Mouse (Mus musculus) heart, embryonic 15.5 days (tissue): ENCODE results near the gene Ppm1l. TPM values are rescaled to one million over a fixed set of nuclear protein-coding genes. Genes with fewer than 3 reads are reported as not detected.

ENCODE experiments used
- ATAC-seq: fragments of 200-750 bp; cut with Nextera tagmentation; replicated peaks from 2 replicates; pipeline ENCODE4 v1.8.0; 2017; ENCODE audit warnings: low read depth, moderate TSS enrichment; ENCODE audit not compliant: insufficient number of reproducible peaks, insufficient read depth, low FRiP score
- H3K27ac ChIP-seq: fragments of 300-500 bp; sonication (generic); 2 replicates; pipeline ENCODE4 v1.5.1; 2015; ENCODE audit warnings: mild to moderate bottlenecking, inconsistent platforms
- H3K27me3 ChIP-seq: fragments of 300-500 bp; sonication (generic); 2 replicates; pipeline ENCODE4 v1.6.1; 2015; ENCODE audit warnings: inconsistent platforms
- H3K36me3 ChIP-seq: fragments of 300-500 bp; sonication (generic); 2 replicates; pipeline ENCODE4 v1.6.1; 2015; ENCODE audit warnings: mild to moderate bottlenecking, inconsistent platforms
- H3K4me1 ChIP-seq: fragments of 300-500 bp; sonication (generic); replicated peaks from 2 replicates; pipeline ENCODE4 v1.6.1; 2015; ENCODE audit warnings: inconsistent platforms
- H3K4me2 ChIP-seq: fragments of 300-500 bp; sonication (generic); 2 replicates; pipeline ENCODE4 v1.6.1; 2015; ENCODE audit warnings: inconsistent platforms, mild to moderate bottlenecking, moderate library complexity
- H3K4me3 ChIP-seq: fragments of 300-500 bp; sonication (generic); 2 replicates; pipeline ENCODE4 v1.5.1; 2015; ENCODE audit warnings: mild to moderate bottlenecking, inconsistent platforms
- H3K9ac ChIP-seq: fragments of 300-500 bp; sonication (generic); 2 replicates; pipeline ENCODE4 v1.6.1; 2015; ENCODE audit warnings: mild to moderate bottlenecking, inconsistent platforms
- H3K9me3 ChIP-seq: fragments of 300-500 bp; sonication (generic); replicated peaks from 2 replicates; pipeline ENCODE4 v1.6.1; 2016; ENCODE audit warnings: inconsistent platforms
- WGBS: fragments of 180-500 bp; shearing (Covaris S2); methylation state at CpG from one replicate; pipeline ENCODE4 v1.1.7; 2015; ENCODE audit warnings: mixed read lengths; 5-methylcytosine and 5-hydroxymethylcytosine counted together
- polyA plus RNA-seq: library from polyadenylated mRNA; unstranded; fragments of >200 nt; fragmentation: Nextera tagmentation; extraction: Ambion mirVana; gene quantifications from 2 replicates; pipeline ENCODE4 v1.2.1, GENCODE M21; 2015

The Ppm1l gene
- 8.5 and 9.4 TPM in 2 replicates for polyA plus RNA-seq

DNA sequence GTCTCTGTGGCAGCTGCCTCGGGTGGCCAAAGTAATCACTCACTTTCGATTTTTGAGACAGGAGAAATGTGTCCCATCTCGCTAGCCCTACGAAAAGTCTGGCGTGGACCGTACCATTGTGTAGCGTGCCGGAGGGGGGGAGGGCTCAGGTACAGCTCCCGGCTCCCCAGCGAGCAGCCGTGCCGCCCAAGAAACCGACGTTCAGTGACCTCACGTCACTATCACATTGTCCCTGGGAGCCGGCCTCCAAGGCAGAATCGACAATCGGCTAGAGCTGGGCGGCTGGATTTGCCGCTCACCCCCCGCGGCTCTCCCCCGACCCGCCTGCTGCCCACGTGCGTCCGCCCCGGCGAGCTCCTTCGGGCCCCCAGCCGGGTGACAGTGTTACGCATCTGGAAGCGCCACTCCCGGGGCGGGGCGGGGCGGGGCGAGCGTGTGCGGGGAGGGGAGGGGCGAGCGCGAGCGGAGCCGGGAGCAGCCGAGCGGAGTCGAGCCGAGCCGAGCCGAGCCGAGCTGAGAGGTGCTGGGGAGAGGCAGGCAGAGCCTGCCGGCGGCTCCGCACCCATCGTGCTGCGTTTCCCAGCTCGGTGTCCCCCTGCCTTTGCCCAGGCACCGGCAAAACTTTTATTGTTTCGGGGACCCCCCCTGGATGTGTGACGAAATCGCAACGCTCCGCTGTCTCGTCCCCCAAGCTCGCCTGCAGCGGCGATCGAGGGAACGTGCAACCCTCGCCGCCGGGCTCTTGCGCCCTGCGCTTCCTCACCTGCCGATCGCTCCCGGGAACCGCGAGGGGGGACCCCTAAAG is at the start of gene Ppm1l:
Gene Ppm1l (plus strand): TSS at position 471 of the 805 bp plus-strand sequence.
- WGBS = under 1% methylated on average over 51 of the region's 80 CpGs
- Histone ChIP-seq H3K9me3 (no peaks in the 10 kb centered on the region), H3K9ac (peak within 1 kb of the TSS; percentile 81), H3K4me2 (peak within 1 kb of the TSS; percentile 95), H3K27ac (peak within 1 kb of the TSS; percentile 86), H3K4me1 (peaks cover 16% of the 10 kb centered on the region), H3K36me3 (no peaks in the 10 kb centered on the region), H3K4me3 (peak within 1 kb of the TSS; percentile 72), H3K27me3 (peaks cover 4% of the 10 kb centered on the region; the same call in 1 of the 2 replicates)
- ATAC-seq = peak; percentile 97

DNA sequence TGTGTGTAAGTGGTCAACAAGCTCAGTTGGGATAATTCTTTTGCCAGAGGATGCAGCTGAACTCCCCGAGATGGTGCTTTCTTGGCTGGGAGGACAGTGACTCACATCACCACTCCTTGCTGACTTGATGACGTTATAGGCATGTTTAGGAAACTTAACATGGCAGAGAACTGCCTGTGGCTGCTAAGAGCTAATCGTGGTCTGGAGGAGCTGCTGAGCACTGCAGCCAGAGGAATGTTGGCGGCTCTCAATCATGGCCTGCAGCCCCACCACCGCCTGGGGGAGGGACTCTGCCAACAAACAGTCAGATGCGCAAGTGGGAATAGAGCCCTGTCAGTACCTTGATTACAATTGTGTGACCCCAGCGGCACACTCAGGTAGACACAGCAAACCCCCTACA is 44.8 kb upstream of the Ppm1l start:
- peak overlapping the region; percentile 12; the same call in 1 of the 2 replicates for H3K4me2 ChIP-seq
- ATAC-seq = peak; percentile 79

DNA sequence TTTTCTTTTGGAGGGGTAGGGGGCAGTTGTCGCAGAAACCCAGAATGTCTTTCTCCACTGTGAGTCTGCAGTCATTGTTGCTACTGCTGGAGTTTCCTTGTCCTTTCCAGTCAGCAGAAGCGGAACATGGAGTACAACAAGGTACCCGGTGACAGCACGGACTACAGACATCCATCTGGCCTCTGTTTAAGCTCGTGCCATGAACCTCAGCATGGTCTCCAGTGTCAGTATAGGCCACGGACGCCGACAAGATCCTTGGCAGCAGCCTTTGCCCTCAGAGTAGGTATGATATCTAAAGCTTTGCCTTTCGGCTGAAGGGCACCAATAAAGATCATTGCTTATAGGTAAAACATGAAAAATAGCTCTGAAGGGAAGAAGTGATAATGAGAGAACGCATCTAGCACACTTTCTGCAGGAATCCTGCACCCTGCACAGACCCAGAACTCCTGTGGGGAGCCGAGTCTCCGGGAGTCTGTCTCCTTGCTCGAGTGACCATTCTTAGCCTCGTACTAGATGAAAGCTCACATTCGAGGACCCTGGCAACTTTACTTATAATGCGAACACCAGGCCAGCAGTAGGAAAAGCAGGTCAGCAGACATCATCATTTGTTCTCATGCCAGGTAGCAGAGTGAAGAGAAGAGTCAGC is 42.5 kb upstream of the Ppm1l start:
- 84% methylated on average over 16 of the region's 16 CpGs for WGBS

More for the DNA sequence above, 44.8 kb upstream of the Ppm1l start:
- peaks cover 11% of the 10 kb centered on the region for H3K4me1 ChIP-seq
- no peaks in the 10 kb centered on the region for H3K36me3 ChIP-seq
- WGBS = 34% methylated on average over 7 of the region's 7 CpGs
- H3K27ac ChIP-seq = peak overlapping the region; percentile 31; the same call in 1 of the 2 replicates
- H3K4me3 ChIP-seq = no peak overlapping the region
- H3K27me3 ChIP-seq = no peaks in the 10 kb centered on the region
- H3K9ac ChIP-seq = no peak overlapping the region
- no peaks in the 10 kb centered on the region for H3K9me3 ChIP-seq

DNA sequence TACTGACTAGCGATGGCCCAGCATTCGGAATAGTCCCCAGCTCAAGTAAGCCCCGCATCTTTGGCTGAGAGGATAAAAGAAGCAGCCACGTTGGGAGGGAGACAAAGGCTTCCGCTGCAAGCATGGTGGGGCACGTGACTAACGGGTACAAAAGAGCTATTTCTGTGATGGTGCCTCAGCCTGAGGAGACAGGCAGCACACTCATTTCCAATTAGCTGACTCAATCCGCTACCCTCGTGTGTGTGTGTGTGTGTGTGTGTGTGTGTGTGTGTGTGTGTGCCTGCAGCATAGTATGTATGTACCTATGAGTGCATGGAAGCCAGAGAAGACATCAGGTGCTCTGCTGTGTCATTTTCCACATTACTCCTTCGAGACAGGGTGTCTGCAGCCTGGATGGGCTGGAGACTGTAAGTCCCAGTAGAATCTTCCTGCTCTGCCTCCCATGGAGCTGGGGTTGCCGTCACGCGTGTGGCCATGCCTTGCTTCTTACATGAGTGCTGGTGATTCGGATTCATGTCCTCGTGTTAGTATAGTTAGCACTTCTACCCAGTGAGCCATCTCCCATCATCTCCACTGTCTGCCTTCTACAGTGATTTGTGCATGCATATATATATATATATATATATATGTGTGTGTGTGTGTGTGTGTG is 41.9 kb upstream of the Ppm1l start:
- H3K27ac ChIP-seq = no peak overlapping the region
- H3K4me1 ChIP-seq = peaks cover 11% of the 10 kb centered on the region
- no peak overlapping the region for H3K4me2 ChIP-seq
- no peak overlapping the region for H3K4me3 ChIP-seq
- H3K9me3 ChIP-seq = no peaks in the 10 kb centered on the region
- no peak overlapping the region for H3K9ac ChIP-seq
- H3K36me3 ChIP-seq = no peaks in the 10 kb centered on the region
- no peak for ATAC-seq
- H3K27me3 ChIP-seq = no peaks in the 10 kb centered on the region
- 71% methylated on average over 15 of the region's 15 CpGs for whole genome bisulfite sequencing

More for the DNA sequence above, 42.5 kb upstream of the Ppm1l start:
- ATAC-seq = no peak
- Histone ChIP-seq H3K4me2 (no peak overlapping the region), H3K9me3 (no peaks in the 10 kb centered on the region), H3K4me3 (no peak overlapping the region), H3K36me3 (no peaks in the 10 kb centered on the region), H3K27me3 (no peaks in the 10 kb centered on the region), H3K27ac (no peak overlapping the region), H3K9ac (no peak overlapping the region), H3K4me1 (peaks cover 11% of the 10 kb centered on the region)

DNA sequence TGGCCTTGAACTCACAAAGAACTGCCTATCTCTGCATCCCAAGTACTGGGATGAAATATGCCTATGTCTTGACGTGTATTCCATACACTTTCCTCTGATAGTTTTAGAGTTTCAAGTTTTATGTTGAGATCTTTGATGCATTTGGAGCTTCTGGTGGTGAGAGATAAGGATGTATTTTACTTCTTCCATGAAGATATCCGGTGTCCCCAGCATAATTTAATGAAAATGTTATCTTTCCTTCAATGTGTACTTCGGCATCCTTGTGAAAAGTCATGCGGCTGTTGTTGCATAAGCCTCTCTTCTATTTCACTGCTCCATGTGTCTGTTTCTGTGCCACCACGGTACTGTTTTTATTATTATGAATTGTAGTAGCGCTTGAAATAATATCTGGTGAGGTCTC is 38.0 kb upstream of the Ppm1l start:
- no peaks in the 10 kb centered on the region for H3K9me3 ChIP-seq
- no peak overlapping the region for H3K27ac ChIP-seq
- no peaks in the 10 kb centered on the region for H3K27me3 ChIP-seq
- WGBS = 88% methylated on average over 6 of the region's 6 CpGs
- H3K36me3 ChIP-seq = no peaks in the 10 kb centered on the region
- no peak for ATAC-seq
- H3K9ac ChIP-seq = no peak overlapping the region
- H3K4me1 ChIP-seq = peaks cover 8% of the 10 kb centered on the region; the same call in 1 of the 2 replicates
- no peak overlapping the region for H3K4me3 ChIP-seq
- H3K4me2 ChIP-seq = no peak overlapping the region

DNA sequence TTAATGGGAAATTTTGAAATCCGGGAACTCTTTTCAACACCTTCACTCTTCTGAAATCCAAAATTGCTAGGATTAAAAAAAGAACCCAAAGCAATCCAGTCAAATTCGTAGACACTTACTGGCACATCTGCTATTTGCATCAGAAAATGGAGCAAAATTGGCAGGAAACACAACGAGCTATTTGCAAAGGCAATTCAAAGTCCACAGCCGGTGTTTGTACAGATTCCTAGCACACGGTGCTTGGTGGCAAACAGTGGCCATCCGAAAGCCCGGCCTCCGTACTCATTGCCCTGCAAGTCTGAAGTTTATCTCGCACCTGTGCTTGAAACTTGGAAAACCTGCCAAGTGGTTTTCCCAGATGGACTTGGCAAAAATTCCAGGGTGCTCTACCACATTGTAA is 34.3 kb upstream of the Ppm1l start:
- Histone ChIP-seq H3K9me3 (no peaks in the 10 kb centered on the region), H3K36me3 (no peaks in the 10 kb centered on the region), H3K9ac (no peak overlapping the region), H3K27me3 (no peaks in the 10 kb centered on the region), H3K4me2 (no peak overlapping the region), H3K4me3 (no peak overlapping the region), H3K27ac (no peak overlapping the region), H3K4me1 (peaks cover 6% of the 10 kb centered on the region; the same call in 1 of the 2 replicates)
- 57% methylated on average over 9 of the region's 9 CpGs for WGBS
- ATAC-seq = no peak

DNA sequence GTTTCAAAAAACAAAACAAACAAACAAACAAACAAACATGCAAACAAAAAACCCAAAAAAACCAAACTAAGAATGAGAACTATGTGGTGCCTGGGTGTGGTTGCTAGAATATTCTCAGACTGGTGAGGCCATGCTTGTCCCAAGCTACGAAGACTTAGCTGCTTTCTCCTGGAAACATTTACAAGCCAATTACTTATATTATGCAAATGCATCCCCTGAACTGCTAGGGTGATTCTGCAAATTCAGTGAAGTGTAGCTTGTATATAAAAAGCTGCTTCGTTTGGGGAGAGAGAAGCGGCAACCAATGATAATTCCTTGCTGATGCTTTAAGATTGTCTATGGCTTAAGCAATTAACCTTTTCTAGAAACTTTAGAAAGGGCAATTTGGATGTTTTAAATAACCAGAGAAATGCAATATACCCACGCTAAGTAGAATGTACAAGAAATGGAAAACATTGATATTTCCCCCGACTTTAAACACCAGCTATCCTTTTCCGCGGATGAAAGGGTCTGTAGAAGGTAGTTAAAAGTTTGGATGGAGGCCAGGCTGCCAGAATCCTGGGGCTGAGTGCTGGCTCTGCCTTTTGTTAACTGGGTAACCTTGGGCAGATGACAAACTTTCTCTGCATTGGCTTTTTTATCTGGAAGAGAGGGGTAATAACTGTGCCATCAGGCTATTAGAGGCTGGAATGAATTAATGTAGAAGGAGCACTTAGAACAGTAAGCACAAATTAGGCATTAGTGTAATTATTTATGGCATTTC is 33.4 kb upstream of the Ppm1l start:
- Histone ChIP-seq H3K4me1 (peaks cover 6% of the 10 kb centered on the region; the same call in 1 of the 2 replicates), H3K27ac (no peak overlapping the region), H3K36me3 (no peaks in the 10 kb centered on the region), H3K9ac (no peak overlapping the region), H3K4me3 (no peak overlapping the region), H3K9me3 (no peaks in the 10 kb centered on the region), H3K4me2 (no peak overlapping the region), H3K27me3 (no peaks in the 10 kb centered on the region)
- ATAC-seq = no peak
- WGBS = 51% methylated on average over 7 of the region's 7 CpGs

DNA sequence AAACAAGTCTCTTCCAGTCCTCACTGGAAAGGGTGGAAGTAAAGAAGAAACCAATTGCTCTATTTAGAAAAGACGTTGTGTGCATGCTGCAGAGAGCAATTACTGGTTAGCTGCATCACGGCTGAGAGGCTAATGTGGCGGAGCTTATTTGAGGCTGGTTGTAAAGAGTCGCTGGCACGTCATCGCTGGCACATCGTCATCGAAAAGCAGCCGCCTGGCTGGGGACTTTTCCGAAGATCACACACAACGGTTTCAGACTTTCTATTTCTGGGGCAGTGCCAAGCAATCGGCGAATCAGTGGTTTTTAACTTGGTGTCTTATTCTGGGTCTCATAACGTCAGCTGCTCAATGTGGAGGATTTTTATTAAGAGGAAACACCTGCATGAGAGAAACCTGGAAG is 26.8 kb upstream of the Ppm1l start:
- no peak overlapping the region for H3K9ac ChIP-seq
- no peaks in the 10 kb centered on the region for H3K9me3 ChIP-seq
- H3K4me3 ChIP-seq = 0 out of 2 replicates have a peak overlapping the region, but pooled peaks have one; percentile 16
- no peak overlapping the region for H3K27ac ChIP-seq
- ATAC-seq = no peak
- H3K27me3 ChIP-seq = no peaks in the 10 kb centered on the region
- WGBS = 44% methylated on average over 14 of the region's 14 CpGs
- H3K4me1 ChIP-seq = peaks cover 15% of the 10 kb centered on the region
- H3K4me2 ChIP-seq = peak overlapping the region; percentile 31
- H3K36me3 ChIP-seq = no peaks in the 10 kb centered on the region

DNA sequence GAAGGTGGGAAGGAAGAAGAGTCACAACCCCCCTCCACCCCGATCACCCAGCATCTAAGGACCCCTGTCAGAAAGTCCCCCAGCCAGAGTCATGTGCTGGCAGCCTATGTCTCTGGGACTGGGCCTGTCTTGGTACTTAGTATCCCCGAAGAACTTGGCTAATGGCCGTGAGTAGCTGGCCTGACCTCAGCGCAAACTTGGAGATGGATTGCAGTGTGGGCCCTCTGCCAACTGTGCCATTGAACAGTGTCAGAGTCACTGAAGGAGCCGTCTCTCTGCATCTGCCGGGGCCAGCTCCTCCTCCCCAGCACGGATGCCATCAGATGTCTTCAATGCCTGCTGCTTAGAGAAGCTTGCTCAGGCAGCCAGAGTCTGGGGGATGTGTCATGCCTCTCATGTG is 26.4 kb upstream of the Ppm1l start:
- Histone ChIP-seq H3K9me3 (no peaks in the 10 kb centered on the region), H3K4me2 (peak overlapping the region; percentile 31), H3K36me3 (no peaks in the 10 kb centered on the region), H3K4me1 (peaks cover 15% of the 10 kb centered on the region), H3K27me3 (no peaks in the 10 kb centered on the region), H3K9ac (no peak overlapping the region), H3K27ac (no peak overlapping the region), H3K4me3 (0 out of 2 replicates have a peak overlapping the region, but pooled peaks have one; percentile 16)
- WGBS = 19% methylated on average over 7 of the region's 7 CpGs
- ATAC-seq = no peak

DNA sequence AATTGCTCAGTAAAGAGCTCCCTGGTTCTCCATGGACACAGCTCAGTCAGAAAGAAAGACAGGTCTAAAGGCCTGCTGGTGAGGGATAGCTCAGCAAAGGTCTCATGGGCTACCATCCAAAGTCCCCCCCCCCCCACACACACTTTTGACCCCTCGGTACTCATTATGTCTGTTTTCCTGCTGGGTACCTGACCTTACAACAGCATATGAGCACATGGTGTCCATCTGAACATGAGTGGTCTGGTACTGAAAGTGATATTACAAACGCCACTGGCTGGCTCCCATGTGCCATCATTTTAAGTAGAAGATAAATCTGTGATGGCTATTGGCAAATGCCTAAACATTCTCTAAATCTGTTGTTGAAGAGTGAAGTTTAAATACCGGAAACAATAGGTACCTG is 25.8 kb upstream of the Ppm1l start:
- WGBS = 80% methylated on average over 3 of the region's 3 CpGs
- H3K4me2 ChIP-seq = no peak overlapping the region
- H3K9me3 ChIP-seq = no peaks in the 10 kb centered on the region
- H3K4me1 ChIP-seq = peaks cover 15% of the 10 kb centered on the region
- ATAC-seq = no peak
- no peak overlapping the region for H3K4me3 ChIP-seq
- H3K9ac ChIP-seq = no peak overlapping the region
- no peaks in the 10 kb centered on the region for H3K36me3 ChIP-seq
- H3K27ac ChIP-seq = no peak overlapping the region
- no peaks in the 10 kb centered on the region for H3K27me3 ChIP-seq

DNA sequence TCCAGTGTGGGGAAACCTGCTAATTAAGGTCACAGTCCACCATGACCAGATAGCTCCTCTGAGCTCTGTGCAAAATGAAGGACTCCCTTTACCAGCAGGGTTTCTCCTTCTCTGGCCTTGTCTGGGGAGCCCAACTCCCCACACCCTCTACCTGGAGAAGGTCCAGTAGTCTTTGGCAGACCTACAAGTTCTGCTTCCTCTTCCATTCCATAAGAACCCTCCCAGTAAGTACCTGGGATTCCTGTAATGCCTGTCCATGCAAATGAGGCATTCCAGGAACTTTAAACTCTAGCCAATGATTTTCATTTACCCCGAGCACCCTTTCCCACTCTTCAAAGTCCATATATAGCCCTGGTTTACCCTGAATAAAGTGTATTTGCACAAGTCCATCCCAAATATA is 24.0 kb upstream of the Ppm1l start:
- Histone ChIP-seq H3K36me3 (no peaks in the 10 kb centered on the region), H3K4me2 (no peak overlapping the region), H3K9me3 (no peaks in the 10 kb centered on the region), H3K4me1 (peaks cover 23% of the 10 kb centered on the region), H3K27ac (no peak overlapping the region), H3K27me3 (no peaks in the 10 kb centered on the region), H3K9ac (no peak overlapping the region), H3K4me3 (no peak overlapping the region)
- ATAC-seq = no peak
- WGBS = 75% methylated on average over 1 of the region's 1 CpGs
